Mouse (Mus musculus) heart, embryonic 11.5 days (tissue): Measurements from ENCODE around the gene Ints14. TPM values are rescaled to one million over a fixed set of nuclear protein-coding genes. Genes with fewer than 3 reads are reported as not detected.
"Not testable (repeated sequence)": the region's sequence is repeated elsewhere in the genome, so short reads cannot be mapped to it uniquely, and the experiment has no call there.

Experiments used
- ATAC-seq: fragments of 200-750 bp; cut with Nextera tagmentation; replicated peaks from 2 replicates; pipeline ENCODE4 v1.8.0; 2017; ENCODE audit warnings: moderate library complexity; ENCODE audit not compliant: insufficient number of reproducible peaks, low FRiP score, low TSS enrichment
- H3K27ac ChIP-seq: fragments of 300-500 bp; sonication (generic); 2 replicates; pipeline ENCODE4 v1.5.1; 2014; ENCODE audit warnings: mild to moderate bottlenecking, low read depth, low read length
- H3K27me3 ChIP-seq: fragments of 300-500 bp; sonication (generic); 2 replicates; pipeline ENCODE4 v1.6.1; 2014; ENCODE audit warnings: mild to moderate bottlenecking, low read length, mixed read lengths; ENCODE audit not compliant: control insufficient read depth, insufficient read depth
- H3K36me3 ChIP-seq: fragments of 300-500 bp; sonication (generic); 2 replicates; pipeline ENCODE4 v1.6.1; 2014; ENCODE audit warnings: mild to moderate bottlenecking, low read length, moderate library complexity, mixed read lengths; ENCODE audit not compliant: control insufficient read depth, insufficient read depth
- H3K4me1 ChIP-seq: fragments of 300-500 bp; sonication (generic); 2 replicates; pipeline ENCODE4 v1.6.1; 2014; ENCODE audit warnings: low read length; ENCODE audit not compliant: control insufficient read depth, insufficient read depth
- H3K4me2 ChIP-seq: fragments of 300-500 bp; sonication (generic); 2 replicates; pipeline ENCODE4 v1.6.1; 2014; ENCODE audit warnings: mild to moderate bottlenecking, moderate library complexity
- H3K4me3 ChIP-seq: fragments of 300-500 bp; sonication (generic); 2 replicates; pipeline ENCODE4 v1.5.1; 2014; ENCODE audit warnings: low read depth, low read length
- H3K9ac ChIP-seq: fragments of 300-500 bp; sonication (generic); 2 replicates; pipeline ENCODE4 v1.6.1; 2014; ENCODE audit warnings: mild to moderate bottlenecking, low read depth, low read length, moderate library complexity
- H3K9me3 ChIP-seq: fragments of 300-500 bp; sonication (generic); replicated peaks from 2 replicates; pipeline ENCODE4 v1.6.1; 2016; ENCODE audit warnings: low read length; ENCODE audit not compliant: control insufficient read depth
- WGBS: fragments of 180-500 bp; shearing (Covaris S2); extraction: QIAGEN DNeasy Blood & Tissue Kit; methylation state at CpG from one replicate; pipeline ENCODE4 v1.1.7; 2014; ENCODE audit not compliant: insufficient replicate concordance; 5-methylcytosine and 5-hydroxymethylcytosine counted together
- polyA plus RNA-seq: library from polyadenylated mRNA; unstranded; fragments of >200 nt; fragmentation: Nextera tagmentation; extraction: Ambion mirVana; gene quantifications from 2 replicates; pipeline ENCODE4 v1.2.1, GENCODE M21; 2014

Ints14 gene
- polyA plus RNA-seq, 1 experiment from 2014 or later, result 50.6 TPM

GRCm38 (mm10) chr9:64980548-64980947, 19.8 kb downstream of the Ints14 start:
- H3K9me3 ChIP-seq, result no peaks in the 10 kb centered on the region
- peaks cover 6% of the 10 kb centered on the region for H3K4me1 ChIP-seq
- no peak overlapping the region for H3K27ac ChIP-seq
- H3K27me3 ChIP-seq, result no peaks in the 10 kb centered on the region
- no peak overlapping the region for H3K4me3 ChIP-seq
- H3K9ac ChIP-seq, result no peak overlapping the region
- peaks cover 38% of the 10 kb centered on the region for H3K36me3 ChIP-seq
- no peak for ATAC-seq
- WGBS, result 74% methylated on average over 3 of the region's 3 CpGs
- H3K4me2 ChIP-seq, result no peak overlapping the region

GRCm38 (mm10) chr9:64981904-64982303, 21.2 kb downstream of the Ints14 start:
- Histone ChIP-seq H3K4me3 (no peak overlapping the region), H3K27ac (no peak overlapping the region), H3K27me3 (no peaks in the 10 kb centered on the region), H3K36me3 (peaks cover 33% of the 10 kb centered on the region), H3K9ac (no peak overlapping the region), H3K4me1 (peaks cover 15% of the 10 kb centered on the region), H3K9me3 (no peaks in the 10 kb centered on the region), H3K4me2 (no peak overlapping the region)
- 63% methylated on average over 1 of the region's 1 CpGs for WGBS
- ATAC-seq, result no peak

- Histone ChIP-seq H3K9me3 (no peaks in the 10 kb centered on the region), H3K27me3 (no peaks in the 10 kb centered on the region), H3K9ac (peak overlapping the region; percentile 58; the same call in 1 of the 2 replicates), H3K4me1 (peaks cover 27% of the 10 kb centered on the region), H3K4me3 (no peak overlapping the region), H3K4me2 (peak overlapping the region; percentile 21; the same call in 1 of the 2 replicates), H3K27ac (peak overlapping the region; percentile 91), H3K36me3 (peaks cover 23% of the 10 kb centered on the region)
- 20% methylated on average over 8 of the region's 8 CpGs for WGBS
- no peak; the same call in 1 of the 2 replicates for ATAC-seq
Measured at GRCm38 (mm10) chr9:64985037-64985794, 24.5 kb downstream of the Ints14 start.

GRCm38 (mm10) chr9:64985807-64986206, 25.1 kb downstream of the Ints14 start:
- H3K9me3 ChIP-seq, result no peaks in the 10 kb centered on the region
- H3K4me2 ChIP-seq, result peak overlapping the region; percentile 21; the same call in 1 of the 2 replicates
- no peak overlapping the region for H3K4me3 ChIP-seq
- H3K4me1 ChIP-seq, result peaks cover 32% of the 10 kb centered on the region
- peak overlapping the region; percentile 91 for H3K27ac ChIP-seq
- H3K36me3 ChIP-seq, result peaks cover 18% of the 10 kb centered on the region
- peak overlapping the region; percentile 58; the same call in 1 of the 2 replicates for H3K9ac ChIP-seq
- 45% methylated on average over 9 of the region's 9 CpGs for WGBS
- no peaks in the 10 kb centered on the region for H3K27me3 ChIP-seq
- ATAC-seq, result 0 out of 2 replicates have a peak, but pooled peaks have one; percentile 58

GRCm38 (mm10) chr9:64987651-64988050, 26.9 kb downstream of the Ints14 start:
- Histone ChIP-seq H3K4me1 (peaks cover 32% of the 10 kb centered on the region), H3K4me3 (no peak overlapping the region), H3K27ac (no peak overlapping the region), H3K9me3 (no peaks in the 10 kb centered on the region), H3K9ac (no peak overlapping the region), H3K4me2 (no peak overlapping the region), H3K27me3 (no peaks in the 10 kb centered on the region), H3K36me3 (peaks cover 10% of the 10 kb centered on the region)
- 86% methylated on average over 2 of the region's 2 CpGs for WGBS
- ATAC-seq, result no peak

GRCm38 (mm10) chr9:64988443-64988842, 27.7 kb downstream of the Ints14 start:
- H3K9ac ChIP-seq, result no peak overlapping the region; the same call in 1 of the 2 replicates

GRCm38 (mm10) chr9:64990291-64990690, 29.6 kb downstream of the Ints14 start:
- Histone ChIP-seq H3K36me3 (peaks cover 4% of the 10 kb centered on the region; the same call in 1 of the 2 replicates), H3K4me2 (no peak overlapping the region), H3K27ac (no peak overlapping the region), H3K4me1 (peaks cover 28% of the 10 kb centered on the region), H3K27me3 (no peaks in the 10 kb centered on the region), H3K9me3 (no peaks in the 10 kb centered on the region), H3K4me3 (no peak overlapping the region), H3K9ac (no peak overlapping the region)
- ATAC-seq, result no peak
- 65% methylated on average over 7 of the region's 7 CpGs for WGBS

More at GRCm38 (mm10) chr9:64988443-64988842, 27.7 kb downstream of the Ints14 start:
- Histone ChIP-seq H3K27ac (no peak overlapping the region), H3K9me3 (no peaks in the 10 kb centered on the region), H3K36me3 (peaks cover 10% of the 10 kb centered on the region), H3K4me1 (peaks cover 32% of the 10 kb centered on the region), H3K4me3 (no peak overlapping the region), H3K27me3 (no peaks in the 10 kb centered on the region), H3K4me2 (no peak overlapping the region)
- 60% methylated on average over 6 of the region's 6 CpGs for WGBS
- ATAC-seq, result no peak

- WGBS, result 84% methylated on average over 1 of the region's 1 CpGs
- H3K36me3 ChIP-seq, H3K9ac ChIP-seq, H3K9me3 ChIP-seq, H3K27me3 ChIP-seq, H3K4me3 ChIP-seq, H3K4me2 ChIP-seq, ATAC-seq, H3K4me1 ChIP-seq, H3K27ac ChIP-seq: not testable (repeated sequence)
Measured at GRCm38 (mm10) chr9:64995464-64995863, 34.8 kb downstream of the Ints14 start.

- Histone ChIP-seq H3K4me1 (no peaks in the 10 kb centered on the region), H3K27ac (no peak overlapping the region), H3K36me3 (peaks cover 29% of the 10 kb centered on the region), H3K4me2 (no peak overlapping the region), H3K27me3 (no peaks in the 10 kb centered on the region), H3K9me3 (no peaks in the 10 kb centered on the region), H3K4me3 (no peak overlapping the region), H3K9ac (no peak overlapping the region)
- 59% methylated on average over 4 of the region's 4 CpGs for WGBS
- ATAC-seq, result no peak
Measured at GRCm38 (mm10) chr9:65001481-65001880, 40.8 kb downstream of the Ints14 start.
